Mouse (Mus musculus) lung, embryonic 14.5 days (tissue): ENCODE data around the gene Sirt4. TPM values are rescaled to one million over a fixed set of nuclear protein-coding genes. Genes with fewer than 3 reads are reported as not detected.

ENCODE experiments used
- ATAC-seq: fragments of 200-750 bp; cut with Nextera tagmentation; 2 replicates; pipeline ENCODE4 v1.8.0; 2017; ENCODE audit warnings: mild to moderate bottlenecking, moderate TSS enrichment, moderate library complexity; ENCODE audit not compliant: insufficient read depth
- DNase-seq: peaks from one replicate; pipeline ENCODE4 v3.0.0-alpha.2; 2015
- H3K27ac ChIP-seq: fragments of 300-500 bp; sonication (generic); 2 replicates; pipeline ENCODE4 v1.5.1; 2014; ENCODE audit warnings: low read depth, mild to moderate bottlenecking, moderate library complexity
- H3K27me3 ChIP-seq: fragments of 300-500 bp; sonication (generic); 2 replicates; pipeline ENCODE4 v1.6.1; 2014; ENCODE audit warnings: low read length, control low read depth; ENCODE audit not compliant: insufficient read depth
- H3K36me3 ChIP-seq: fragments of 300-500 bp; sonication (generic); 2 replicates; pipeline ENCODE4 v1.6.1; 2014; ENCODE audit warnings: control low read depth; ENCODE audit not compliant: insufficient read depth
- H3K4me1 ChIP-seq: fragments of 300-500 bp; sonication (generic); 2 replicates; pipeline ENCODE4 v1.6.1; 2014; ENCODE audit warnings: antibody characterized with exemption, control low read depth; ENCODE audit not compliant: insufficient read depth
- H3K4me2 ChIP-seq: fragments of 300-500 bp; sonication (generic); 2 replicates; pipeline ENCODE4 v1.6.1; 2014; ENCODE audit warnings: mild to moderate bottlenecking
- H3K4me3 ChIP-seq: fragments of 300-500 bp; sonication (generic); 2 replicates; pipeline ENCODE4 v1.5.1; 2014; ENCODE audit warnings: low read depth, low read length
- H3K9ac ChIP-seq: fragments of 300-500 bp; sonication (generic); 2 replicates; pipeline ENCODE4 v1.6.1; 2014
- H3K9me3 ChIP-seq: fragments of 300-500 bp; sonication (generic); 2 replicates; pipeline ENCODE4 v1.6.1; 2016; ENCODE audit warnings: low read depth, low read length, control low read depth
- CTCF ChIP-seq: IDR thresholded peaks from 2 replicates; pipeline ENCODE4 v1.5.1; 2016; ENCODE audit warnings: antibody characterized with exemption, low read depth
- WGBS: fragments of 180-500 bp; shearing (Covaris S2); extraction: QIAGEN DNeasy Blood & Tissue Kit; methylation state at CpG from one replicate; pipeline ENCODE4 v1.1.7; 2014; 5-methylcytosine and 5-hydroxymethylcytosine counted together
- polyA plus RNA-seq: library from polyadenylated mRNA; unstranded; fragments of >200 nt; fragmentation: Nextera tagmentation; extraction: Ambion mirVana; gene quantifications from 2 replicates; pipeline ENCODE4 v1.2.1, GENCODE M21; 2014

The Sirt4 gene
- polyA plus RNA-seq, 1 experiment from 2014 or later = 23.9 TPM

- H3K9ac ChIP-seq = no peak overlapping the region
- H3K27ac ChIP-seq = no peak overlapping the region
- DNase-seq (no peak), ATAC-seq (no peak)
- H3K4me2 ChIP-seq = no peak overlapping the region
- TF ChIP-seq CTCF = no peak
- no peak overlapping the region for H3K4me3 ChIP-seq
- H3K27me3 ChIP-seq = no peaks in the 10 kb centered on the region
- WGBS = 50% methylated on average over 15 of the region's 15 CpGs
- no peaks in the 10 kb centered on the region for H3K4me1 ChIP-seq
- no peaks in the 10 kb centered on the region for H3K9me3 ChIP-seq
- peaks cover 16% of the 10 kb centered on the region for H3K36me3 ChIP-seq
Observed at GRCm38 (mm10) chr5:115479561-115479960, 5.0 kb downstream of the Sirt4 start.

GRCm38 (mm10) chr5:115476107-115476727, 8.3 kb downstream of the Sirt4 start:
- no peak for TF ChIP-seq CTCF
- H3K36me3 ChIP-seq = peaks cover 16% of the 10 kb centered on the region
- peak overlapping the region; percentile 31 for H3K4me3 ChIP-seq
- H3K9ac ChIP-seq = peak overlapping the region; percentile 29; the same call in 1 of the 2 replicates
- DNase-seq (no peak), ATAC-seq (peak; percentile 39; the same call in 1 of the 2 replicates)
- H3K27me3 ChIP-seq = no peaks in the 10 kb centered on the region
- no peaks in the 10 kb centered on the region for H3K4me1 ChIP-seq
- WGBS = 35% methylated on average over 12 of the region's 12 CpGs
- peak overlapping the region; percentile 65 for H3K4me2 ChIP-seq
- H3K9me3 ChIP-seq = no peaks in the 10 kb centered on the region
- H3K27ac ChIP-seq = no peak overlapping the region

GRCm38 (mm10) chr5:115475337-115476106, 9.0 kb downstream of the Sirt4 start:
- H3K4me3 ChIP-seq = peak overlapping the region; percentile 31
- H3K36me3 ChIP-seq = peaks cover 16% of the 10 kb centered on the region
- peak overlapping the region; percentile 65 for H3K4me2 ChIP-seq
- no peaks in the 10 kb centered on the region for H3K27me3 ChIP-seq
- H3K27ac ChIP-seq = no peak overlapping the region
- ATAC-seq = peak; percentile 77
- peak; percentile 66 for DNase-seq
- no peaks in the 10 kb centered on the region for H3K4me1 ChIP-seq
- H3K9me3 ChIP-seq = no peaks in the 10 kb centered on the region
- WGBS = 11% methylated on average over 22 of the region's 22 CpGs
- H3K9ac ChIP-seq = peak overlapping the region; percentile 29
- TF ChIP-seq CTCF = no peak; the same call in 1 of the 2 replicates

GRCm38 (mm10) chr5:115474174-115474828, 10.2 kb downstream of the Sirt4 start:
- 62% methylated on average over 22 of the region's 22 CpGs for WGBS
- no peak for TF ChIP-seq CTCF
- no peak for ATAC-seq
- no peak overlapping the region for H3K4me2 ChIP-seq
- no peaks in the 10 kb centered on the region for H3K4me1 ChIP-seq
- no peak overlapping the region for H3K4me3 ChIP-seq
- no peak for DNase-seq
- no peaks in the 10 kb centered on the region for H3K9me3 ChIP-seq
- no peaks in the 10 kb centered on the region for H3K27me3 ChIP-seq
- H3K36me3 ChIP-seq = peaks cover 11% of the 10 kb centered on the region
- no peak overlapping the region for H3K27ac ChIP-seq
- no peak overlapping the region for H3K9ac ChIP-seq

- Histone ChIP-seq H3K36me3 (peaks cover 9% of the 10 kb centered on the region; the same call in 1 of the 2 replicates), H3K4me2 (no peak overlapping the region), H3K4me3 (no peak overlapping the region), H3K9ac (no peak overlapping the region), H3K9me3 (no peaks in the 10 kb centered on the region), H3K4me1 (no peaks in the 10 kb centered on the region), H3K27ac (no peak overlapping the region), H3K27me3 (no peaks in the 10 kb centered on the region)
- TF ChIP-seq CTCF = peak; percentile 36; the same call in 1 of the 2 replicates
- DNase-seq = no peak
- ATAC-seq = no peak
- 64% methylated on average over 10 of the region's 10 CpGs for WGBS
Observed at GRCm38 (mm10) chr5:115473191-115473590, 11.3 kb downstream of the Sirt4 start.

GRCm38 (mm10) chr5:115470766-115471531, 13.6 kb downstream of the Sirt4 start:
- no peak overlapping the region for H3K27ac ChIP-seq
- H3K4me1 ChIP-seq = no peaks in the 10 kb centered on the region
- H3K4me3 ChIP-seq = no peak overlapping the region
- peak; percentile 89 for TF ChIP-seq CTCF
- 35% methylated on average over 20 of the region's 20 CpGs for WGBS
- DNase-seq (peak; percentile 82), ATAC-seq (no peak)
- H3K36me3 ChIP-seq = no peaks in the 10 kb centered on the region
- H3K4me2 ChIP-seq = 0 out of 2 replicates have a peak overlapping the region, but pooled peaks have one; percentile 23
- H3K9ac ChIP-seq = no peak overlapping the region
- no peaks in the 10 kb centered on the region for H3K27me3 ChIP-seq
- H3K9me3 ChIP-seq = no peaks in the 10 kb centered on the region
